Mouse (Mus musculus): ENCODE measurements around the gene Tspan14.

Tspan14 gene

DNA sequence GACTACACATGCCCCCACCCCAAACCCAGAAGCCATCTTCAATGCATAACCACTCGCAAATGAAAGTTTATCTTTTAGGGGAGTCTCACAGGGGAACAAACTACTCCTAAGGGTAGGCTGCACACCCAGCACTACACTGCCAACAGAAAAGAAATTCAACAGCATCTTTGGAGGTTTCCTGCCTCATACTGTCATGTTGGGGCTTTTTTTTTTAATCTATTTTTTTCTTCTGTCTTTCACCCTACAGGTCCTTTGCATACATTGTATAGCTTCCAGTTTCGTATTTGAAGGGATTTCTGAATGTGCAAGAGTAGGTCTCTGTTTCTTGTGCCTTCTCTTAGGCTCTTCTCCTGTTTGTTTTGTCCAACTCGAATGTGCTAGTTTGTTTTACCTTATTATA lies 14.3 kb downstream of the Tspan14 start:
- no peak for DNase-seq (ENCODE audit: low spot score)

DNA sequence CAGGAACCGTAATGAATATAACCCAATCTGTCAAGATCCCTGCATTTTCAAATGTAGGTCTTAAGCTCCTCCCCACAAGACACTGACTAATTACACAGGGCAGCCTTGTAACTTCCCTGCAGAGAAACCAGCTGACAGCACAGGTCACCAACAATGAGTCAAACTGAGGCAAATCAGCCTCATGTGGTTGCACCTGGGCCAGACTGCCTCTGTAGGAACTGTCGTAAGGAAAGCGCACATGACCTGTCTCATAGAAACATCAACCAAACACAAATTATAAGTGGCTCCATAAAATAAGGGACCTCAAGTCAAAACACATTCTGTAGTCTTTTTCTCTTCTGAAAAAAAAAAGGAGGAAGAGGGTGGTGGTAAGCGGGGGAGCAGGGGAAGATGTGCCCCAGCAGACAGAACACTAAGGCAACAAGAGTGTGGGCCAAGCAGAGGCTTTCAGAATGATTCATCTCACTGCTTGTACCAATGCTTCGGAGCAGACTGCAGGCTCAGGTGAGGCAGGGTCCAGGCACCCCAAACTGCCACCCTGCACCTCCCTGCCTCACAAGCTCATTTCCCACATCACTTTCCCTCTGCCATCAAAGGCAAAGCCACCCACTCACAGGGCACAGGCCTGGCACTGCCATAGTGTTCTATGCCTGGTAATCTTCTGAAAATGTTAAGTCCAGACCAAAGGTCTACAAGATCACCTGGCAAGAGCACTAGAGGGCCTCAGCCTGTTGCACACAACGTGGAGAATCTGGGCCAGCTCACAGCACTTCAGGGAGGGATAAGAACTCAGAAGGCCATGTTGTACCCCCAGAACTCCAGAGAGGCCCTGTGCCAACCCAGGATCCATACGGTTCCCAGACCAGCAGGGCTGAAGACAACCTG lies 16.6 kb downstream of the Tspan14 start:
- DNase-seq (ENCODE audit: low spot score), result no peak

DNA sequence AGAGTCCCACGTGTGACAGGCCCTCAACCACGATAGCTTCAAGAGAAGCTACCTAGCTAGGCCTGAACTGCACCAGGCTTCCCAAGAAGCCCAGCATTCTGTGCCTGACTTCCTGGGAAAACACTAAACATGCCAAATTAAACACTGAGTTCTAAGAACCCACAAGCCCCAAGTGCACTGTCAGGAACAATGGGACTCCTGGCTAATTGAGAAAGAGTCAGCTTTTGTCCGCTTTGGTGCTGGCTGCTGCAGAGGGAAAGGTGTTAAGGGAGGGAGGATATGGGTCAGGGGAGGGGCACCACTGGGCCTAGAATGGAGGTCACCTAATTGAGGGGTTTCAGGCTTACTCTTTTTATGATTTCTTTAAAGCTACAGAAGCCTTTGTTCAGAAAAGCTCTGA lies 17.6 kb downstream of the Tspan14 start:
- DNase-seq (ENCODE audit: low spot score), result no peak

DNA sequence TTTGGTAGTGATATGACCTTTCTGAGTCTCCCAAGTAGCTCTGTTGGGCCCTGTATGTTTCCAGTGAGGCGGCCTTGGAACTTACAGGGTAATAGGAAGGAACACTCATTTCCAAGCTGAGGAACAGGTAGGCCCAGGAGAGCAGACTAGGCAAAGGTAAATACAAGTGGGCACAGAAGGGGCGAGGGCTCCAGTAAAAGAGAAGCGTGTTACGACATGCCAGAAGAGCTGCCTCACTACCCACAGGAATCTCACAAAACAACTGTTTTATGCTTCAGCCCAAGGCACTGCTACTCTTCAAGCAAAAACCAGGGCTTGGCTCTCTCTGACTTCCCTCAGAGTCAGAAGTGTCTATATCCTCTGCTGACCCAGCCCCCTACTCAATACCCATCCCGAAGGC lies 18.1 kb downstream of the Tspan14 start:
- peak; percentile 69 for DNase-seq (ENCODE audit: low spot score)

DNA sequence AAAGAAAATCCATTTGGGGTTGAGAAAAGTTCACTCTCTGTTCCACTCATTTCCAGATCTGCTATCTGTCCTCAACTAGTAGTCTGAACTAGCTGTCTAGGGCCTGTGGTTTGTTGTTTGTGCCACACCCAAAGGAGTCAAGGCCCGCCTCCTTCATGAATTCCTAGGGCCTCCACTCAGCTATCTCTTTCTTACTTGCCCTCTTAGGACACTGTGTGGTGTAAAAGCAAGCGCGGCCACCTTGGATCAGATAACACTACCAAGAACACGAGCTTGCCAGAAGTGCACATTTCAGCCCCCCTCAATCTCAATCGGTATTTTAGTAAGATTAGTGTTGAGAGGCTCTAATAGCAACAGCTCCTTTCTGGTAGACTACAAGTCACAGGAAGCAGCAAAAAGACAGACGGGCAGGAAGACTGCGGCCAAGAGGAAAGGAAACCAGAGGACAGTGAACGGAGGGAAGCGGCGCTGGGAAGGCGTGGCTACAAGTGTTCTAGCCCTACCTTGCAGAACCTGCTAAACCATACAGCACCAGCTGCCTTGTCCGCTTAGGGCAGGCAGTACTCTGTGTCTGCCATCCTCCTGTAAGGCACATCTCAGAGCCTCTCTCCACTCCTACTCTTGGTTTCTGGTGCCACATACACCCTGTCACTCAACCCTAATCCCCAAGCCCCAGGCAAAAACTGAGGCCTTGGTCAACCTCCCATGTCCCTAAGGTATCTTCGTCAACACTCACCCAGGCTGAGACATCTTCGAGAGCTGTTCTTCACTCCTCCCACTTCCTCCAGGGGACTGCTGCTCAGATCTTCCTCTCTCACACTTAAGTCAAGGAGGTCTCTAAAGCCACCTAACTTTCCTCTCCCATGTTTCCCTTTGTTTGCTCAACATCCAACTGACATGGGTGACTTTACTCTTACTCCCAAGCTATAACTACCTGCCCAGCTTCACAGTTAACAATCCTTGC lies 18.9 kb downstream of the Tspan14 start:
- peak; percentile 83 for DNase-seq (ENCODE audit: low spot score)

DNA sequence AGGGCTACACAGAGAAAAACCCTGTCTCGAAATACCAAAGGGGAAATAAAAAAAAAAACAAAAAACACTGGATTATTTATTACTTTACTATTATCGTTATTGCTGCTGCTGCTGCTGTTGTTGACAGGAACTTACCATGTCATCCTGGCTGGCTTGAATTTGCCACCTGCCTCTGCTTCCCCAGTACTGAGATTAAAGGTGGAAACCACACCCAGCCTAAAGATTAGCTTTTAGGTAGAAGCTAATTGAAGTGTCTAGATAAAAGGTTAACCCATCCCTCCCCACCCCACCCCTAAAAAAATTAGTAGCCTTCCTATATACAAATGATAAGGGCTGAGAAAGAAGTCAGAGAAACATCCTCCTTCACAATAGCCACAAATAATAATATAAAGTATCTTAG lies 22.8 kb downstream of the Tspan14 start:
- DNase-seq (ENCODE audit: low spot score), result no peak

DNA sequence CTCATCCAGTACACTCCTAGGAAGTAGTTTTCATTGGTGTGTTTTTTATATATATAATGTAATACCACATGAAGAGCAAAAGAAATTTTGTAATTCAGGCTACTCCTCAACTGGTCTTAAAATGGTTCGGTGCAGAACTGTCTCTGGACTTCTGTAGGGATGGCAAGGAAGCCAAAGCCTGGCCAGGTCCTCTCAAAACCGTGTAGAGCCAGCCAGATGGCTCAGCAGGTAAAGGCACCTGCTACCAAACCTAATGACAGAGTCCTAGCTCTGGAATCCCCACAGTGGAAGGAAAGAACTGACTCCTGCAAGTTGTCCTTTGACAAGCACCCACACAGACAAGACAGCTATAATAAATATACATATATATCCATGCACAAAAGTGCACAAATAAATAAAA lies 24.2 kb downstream of the Tspan14 start:
- DNase-seq (ENCODE audit: low spot score), result no peak

DNA sequence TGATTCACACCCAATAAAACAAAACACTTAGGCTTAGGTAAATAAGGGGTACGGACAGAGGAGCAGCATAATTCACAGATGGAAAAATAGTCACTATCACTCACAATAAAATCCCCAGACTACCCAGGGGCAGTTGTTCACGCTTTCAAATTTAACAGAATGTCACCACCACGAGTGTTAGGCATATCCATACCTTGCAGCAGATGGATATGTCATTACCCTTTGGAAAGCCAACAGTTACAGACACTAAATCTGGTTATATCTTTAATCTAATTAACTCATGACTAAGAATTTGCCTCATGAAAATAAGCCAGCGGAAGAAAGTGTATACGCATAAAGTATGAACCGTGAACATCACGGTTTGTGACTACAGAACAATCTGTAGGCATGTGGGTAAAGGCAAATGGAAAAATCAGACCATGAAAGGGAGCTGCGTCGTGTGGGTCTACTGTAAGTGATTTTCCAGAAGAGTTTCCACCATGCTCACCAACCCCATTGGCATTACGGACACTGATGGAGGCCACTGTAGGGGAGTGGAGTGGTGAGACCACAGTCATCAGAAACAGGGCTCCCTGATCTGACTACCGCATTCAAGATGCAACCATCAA lies 28.1 kb downstream of the Tspan14 start:
- no peak for DNase-seq (ENCODE audit: low spot score)

DNA sequence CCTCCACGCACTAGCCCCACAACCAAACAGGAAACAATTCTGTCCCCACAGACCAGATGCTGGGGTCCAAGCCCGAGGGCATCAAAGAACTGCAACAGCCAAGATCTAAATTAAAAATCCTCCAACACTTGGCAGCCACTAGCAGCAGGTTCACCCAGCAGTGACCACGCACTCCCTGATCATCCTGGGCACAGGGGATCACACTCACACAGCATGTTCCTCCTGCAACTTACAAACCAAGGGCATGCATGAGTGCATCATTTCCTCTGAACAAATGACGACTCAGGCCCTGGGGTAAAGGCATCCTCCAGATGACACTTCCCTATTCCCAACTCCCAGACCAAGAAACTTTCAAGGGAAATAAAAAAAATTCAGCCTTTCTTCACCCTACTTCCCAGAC lies 29.6 kb downstream of the Tspan14 start:
- DNase-seq (ENCODE audit: low spot score), result no peak

DNA sequence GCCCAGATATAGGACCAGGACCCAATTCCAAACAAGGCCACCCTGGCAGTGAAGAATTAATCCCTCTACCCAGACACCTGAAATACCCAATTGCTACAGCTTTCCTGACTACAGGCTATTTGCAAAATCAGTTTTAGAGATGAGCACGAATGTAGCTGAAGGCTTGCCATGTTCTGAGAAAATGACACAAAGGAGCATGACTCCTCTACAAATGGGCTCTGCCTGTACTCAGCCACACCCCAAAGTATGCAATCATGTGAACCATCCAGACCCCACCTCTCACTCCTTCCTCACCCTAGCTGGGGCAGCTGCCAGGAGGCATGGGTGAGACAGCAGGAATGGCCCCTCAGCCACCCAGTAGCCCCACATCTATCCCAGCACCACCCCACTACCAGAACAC lies 31.1 kb downstream of the Tspan14 start:
- no peak for DNase-seq (ENCODE audit: low spot score)

DNA sequence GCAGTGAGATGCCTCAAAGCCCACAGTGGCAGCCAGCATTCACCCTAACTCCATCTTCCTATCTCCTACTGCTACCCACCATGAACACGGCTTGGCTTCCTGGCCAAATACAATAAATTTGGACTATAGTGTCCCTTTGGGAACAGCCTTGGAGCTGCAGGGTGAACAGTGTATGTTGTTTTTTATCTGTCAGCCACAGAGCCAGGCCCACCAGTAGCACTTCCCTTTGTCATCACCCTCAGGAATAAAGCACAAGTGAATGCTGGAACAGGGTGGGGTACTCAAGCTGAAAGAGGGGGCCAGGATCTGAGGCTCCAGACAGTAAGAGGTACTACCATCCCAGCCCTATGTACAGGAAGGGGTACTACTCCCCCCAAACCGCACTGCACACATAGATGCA lies 31.6 kb downstream of the Tspan14 start:
- no peak for DNase-seq (ENCODE audit: low spot score)

DNA sequence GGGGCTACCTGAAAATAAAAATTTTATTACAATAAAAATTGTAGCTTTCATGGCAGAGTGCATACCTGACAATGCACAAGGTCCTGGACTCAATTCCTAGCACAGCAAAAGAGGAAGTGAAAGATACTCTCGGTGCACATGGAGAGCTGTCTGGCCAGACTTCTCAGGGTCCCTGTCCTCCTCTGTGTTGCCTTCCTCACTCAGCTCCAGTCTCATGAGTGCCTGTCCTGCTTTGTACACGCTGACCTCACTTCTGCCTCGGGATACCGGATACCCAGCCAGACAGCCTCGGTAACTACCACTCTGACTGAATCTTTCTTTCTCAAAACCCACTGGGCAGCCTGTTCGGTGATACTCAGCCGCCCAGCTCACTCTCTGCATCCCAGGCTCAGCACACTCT lies 33.3 kb downstream of the Tspan14 start:
- DNase-seq (ENCODE audit: low spot score), result no peak

DNA sequence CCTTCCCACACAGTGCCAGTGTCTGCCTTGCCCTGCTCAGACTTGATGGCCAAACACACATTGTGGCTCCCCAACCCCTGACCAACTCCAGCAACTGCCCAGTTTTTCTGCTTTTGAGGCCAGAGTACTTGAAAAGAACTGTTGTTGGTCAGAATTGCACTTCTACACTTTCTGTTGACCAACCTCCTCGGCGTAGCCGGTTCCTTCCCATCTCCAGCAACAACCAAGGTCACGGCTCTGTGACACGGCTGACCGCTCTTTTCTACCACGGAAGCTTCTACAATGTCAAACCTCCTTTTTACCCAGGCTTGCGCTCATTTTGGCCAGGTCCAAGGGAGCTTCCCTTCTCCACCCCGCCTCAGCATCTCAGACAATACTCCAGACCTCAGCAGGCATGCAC lies 34.4 kb downstream of the Tspan14 start:
- no peak for DNase-seq (ENCODE audit: low spot score)

DNA sequence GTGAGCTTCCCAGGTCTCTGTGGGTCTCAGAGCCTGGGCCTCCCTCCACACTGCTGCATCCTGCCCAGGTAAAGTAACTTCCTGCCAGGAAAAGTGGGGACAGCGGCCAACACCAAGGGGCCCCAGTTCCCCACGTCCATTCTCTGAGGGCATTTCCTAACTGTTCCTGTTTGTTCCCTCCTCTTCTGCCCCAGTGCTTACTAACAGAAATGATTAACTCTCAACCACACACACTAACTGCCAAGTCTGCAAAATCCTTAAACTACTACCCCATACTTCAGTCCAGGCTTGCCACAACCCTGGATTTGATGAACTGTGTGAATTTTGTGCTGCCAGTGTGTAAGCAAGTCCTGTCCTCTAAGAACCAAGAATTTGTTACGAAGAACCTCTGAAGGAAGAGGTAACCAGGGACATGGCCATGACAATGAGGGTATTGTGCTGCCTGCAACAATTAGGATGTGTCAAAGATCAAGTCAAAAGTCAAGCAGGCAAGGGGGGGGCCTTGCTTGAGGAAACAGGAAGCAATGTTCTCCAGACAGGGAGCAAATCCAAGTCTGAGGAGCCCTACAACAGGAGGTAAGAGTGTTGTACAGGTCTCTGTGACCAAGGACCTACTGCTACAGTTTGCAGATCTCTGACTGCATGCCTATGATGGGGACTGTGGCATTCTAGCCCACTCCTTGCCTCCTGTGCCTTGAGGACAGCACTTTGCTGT lies 35.3 kb downstream of the Tspan14 start:
- no peak for DNase-seq (ENCODE audit: low spot score)

DNA sequence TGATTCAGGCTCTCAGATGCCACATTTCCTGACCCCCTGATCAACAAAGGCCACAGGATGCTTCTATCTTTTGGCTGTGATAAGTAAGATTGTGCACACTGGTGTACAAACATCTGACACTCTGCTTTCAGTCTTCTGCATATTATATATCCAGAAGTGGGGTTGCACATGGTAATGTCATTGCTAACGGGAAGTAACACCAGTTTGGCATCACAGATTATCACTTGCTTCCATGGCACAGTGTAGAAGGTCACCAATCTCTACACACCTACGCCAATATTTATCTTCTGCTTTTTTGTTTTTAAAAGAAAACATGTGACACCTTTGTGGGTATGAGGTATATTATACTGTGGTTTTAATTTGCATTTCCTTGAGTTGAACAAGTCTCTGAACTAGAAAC lies 36.7 kb downstream of the Tspan14 start:
- DNase-seq (ENCODE audit: low spot score), result no peak

DNA sequence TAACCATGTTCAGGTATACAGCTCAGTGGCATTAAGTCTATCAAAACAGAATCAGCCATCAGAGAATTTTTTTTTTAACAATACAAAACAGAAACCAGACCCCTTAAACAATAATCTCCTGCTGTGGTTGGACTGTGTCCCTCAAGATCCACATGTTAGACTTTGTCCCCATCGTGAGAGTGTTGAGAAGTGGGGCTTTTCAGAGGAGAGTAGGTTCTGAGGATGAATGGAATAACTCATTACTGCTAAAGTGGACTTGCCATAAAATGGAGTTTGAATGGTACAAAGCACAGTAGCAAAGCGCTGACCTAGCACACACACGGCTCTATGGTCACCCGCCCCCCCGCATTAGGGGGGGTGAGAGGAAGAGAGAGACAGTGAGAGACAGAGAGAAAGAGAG lies 37.7 kb downstream of the Tspan14 start:
- DNase-seq (ENCODE audit: low spot score), result no peak

DNA sequence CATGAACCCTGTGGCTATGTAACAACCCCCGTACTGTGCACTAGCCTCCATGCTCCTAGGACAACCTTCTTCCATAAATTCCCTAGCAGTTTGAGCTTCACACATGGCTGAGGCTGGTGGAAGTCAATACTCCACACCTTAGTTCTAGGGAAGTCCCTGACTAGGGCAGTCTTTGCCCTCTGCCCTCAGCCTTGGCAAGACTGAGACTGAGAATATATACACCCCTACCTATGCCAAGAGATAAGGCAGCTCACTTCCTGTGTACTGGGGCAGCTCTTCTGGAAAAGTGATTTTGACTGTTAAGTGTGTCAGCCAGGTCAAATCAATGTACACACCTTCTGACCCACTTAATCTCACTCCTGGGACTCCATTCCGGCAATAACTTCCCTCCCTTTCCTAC lies 39.6 kb downstream of the Tspan14 start:
- DNase-seq (ENCODE audit: low spot score), result no peak

DNA sequence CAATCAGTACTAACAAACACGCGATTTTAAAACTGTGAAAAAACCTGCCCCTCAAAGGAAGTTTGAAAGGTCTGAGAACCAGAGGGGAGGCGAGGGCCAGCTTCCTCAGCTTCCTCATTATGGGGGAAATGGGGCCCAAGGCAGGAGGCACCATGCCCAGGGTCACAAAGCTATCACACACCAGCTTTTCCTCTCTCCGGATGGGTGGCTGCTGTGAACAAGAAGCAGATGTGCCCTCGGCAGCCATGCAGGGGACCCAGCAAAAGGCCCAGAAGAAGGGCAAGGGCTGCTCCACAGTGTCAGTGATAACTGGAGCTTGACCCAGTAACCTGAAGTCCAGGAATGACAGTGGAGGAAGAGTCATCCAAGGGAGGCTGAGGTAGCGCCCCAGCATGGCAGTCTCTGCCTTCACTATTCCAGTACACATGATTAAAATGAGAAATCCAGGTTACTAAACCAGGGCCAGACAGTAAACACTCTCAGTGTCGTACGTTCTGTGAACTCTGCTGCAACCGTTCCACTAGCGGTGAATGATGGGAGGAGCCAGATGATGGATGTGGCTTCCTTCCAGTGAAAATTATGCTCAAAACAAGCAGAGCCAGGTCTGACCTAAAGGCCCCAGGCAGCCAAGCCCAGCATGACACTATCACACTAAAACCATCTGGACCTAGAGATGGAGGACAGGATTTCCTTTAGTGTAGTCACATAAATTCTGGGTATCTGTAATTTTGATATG lies 42.1 kb downstream of the Tspan14 start:
- DNase-seq (ENCODE audit: low spot score), result no peak

DNA sequence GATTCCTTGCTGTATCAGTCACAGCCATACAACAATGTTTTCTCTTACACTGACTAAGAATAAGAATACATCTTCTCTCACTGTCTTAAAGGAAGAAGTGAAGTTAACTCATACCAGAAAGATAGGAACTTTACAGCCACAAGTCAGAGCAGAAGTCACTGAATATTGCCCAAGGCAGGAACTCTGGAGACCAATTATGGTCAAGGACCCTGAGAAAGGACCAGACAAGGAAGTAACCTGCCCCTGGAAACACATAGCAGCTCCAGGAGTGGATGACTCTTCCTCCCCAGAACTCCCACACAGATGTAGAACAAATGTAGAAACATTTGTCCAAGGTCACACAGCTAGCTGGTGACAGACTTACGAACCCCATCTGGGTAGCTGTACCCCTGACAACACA lies 45.4 kb downstream of the Tspan14 start:
- no peak for DNase-seq (ENCODE audit: low spot score)

DNA sequence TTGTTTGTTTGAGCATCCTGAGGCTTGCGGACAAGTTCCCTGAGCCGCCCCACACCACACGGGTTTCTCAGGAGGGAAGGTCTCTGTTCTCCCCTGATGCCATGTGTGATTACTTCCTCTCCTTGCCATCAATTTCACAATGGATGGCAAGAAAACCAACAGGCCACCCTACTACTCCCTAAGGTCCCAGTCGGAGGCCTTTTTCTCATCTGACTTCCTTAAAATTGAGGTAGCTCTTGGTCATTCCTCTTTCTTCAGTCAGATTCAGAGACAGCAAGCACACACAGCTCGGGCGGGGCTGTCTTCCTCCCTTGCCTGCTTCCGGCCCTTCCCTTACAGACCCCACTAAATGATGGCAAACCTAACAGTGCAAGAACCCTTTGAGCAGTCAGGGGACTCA lies 47.1 kb downstream of the Tspan14 start:
- no peak for DNase-seq (ENCODE audit: low spot score)

DNA sequence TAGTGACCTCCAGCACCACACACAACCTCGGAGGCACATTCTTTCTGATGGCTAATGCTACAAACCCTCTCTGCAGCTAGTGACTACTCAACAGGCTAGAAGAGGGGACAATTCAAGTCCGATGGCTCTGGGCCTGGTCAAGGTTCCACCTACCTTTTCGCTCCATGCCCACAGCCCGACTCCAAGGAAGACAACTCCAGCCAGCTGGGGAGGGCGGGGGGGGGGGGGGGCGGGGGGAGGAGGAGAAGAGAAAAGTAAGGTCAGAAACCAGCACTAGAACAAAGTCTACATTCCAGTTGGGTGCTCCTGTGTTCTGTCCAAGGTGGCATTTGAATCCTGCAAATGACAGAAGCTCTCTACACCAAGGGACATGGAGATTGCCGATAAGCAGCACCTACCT lies 48.1 kb downstream of the Tspan14 start:
- DNase-seq (ENCODE audit: low spot score), result no peak
